Mouse (Mus musculus): ENCODE results near the gene Adprm.
A peak's percentile ranks its signal among the peaks of the same experiment; 100 is the strongest.

Adprm gene

DNA sequence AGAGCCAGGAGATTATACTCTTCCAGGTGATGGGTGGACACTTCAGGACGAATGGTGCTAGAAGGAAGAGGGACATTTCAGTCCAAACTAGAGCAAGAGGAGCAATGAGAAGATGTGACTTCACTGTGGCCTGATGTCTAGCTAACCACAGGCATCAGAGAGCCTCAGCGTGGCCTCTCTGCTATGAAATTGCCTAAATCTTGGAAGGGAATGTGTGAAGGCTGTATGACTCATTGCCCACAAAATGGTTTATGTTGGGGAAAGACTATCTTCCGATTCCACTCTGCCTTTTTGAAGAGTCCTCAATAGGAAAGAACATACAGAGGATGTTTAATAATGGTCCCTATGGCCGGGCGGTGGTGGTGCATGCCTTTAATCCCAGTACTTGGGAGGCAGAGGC, 24.4 kb upstream of the Adprm start:
- no peak for DNase-seq (ENCODE audit: low read depth, low spot score)

DNA sequence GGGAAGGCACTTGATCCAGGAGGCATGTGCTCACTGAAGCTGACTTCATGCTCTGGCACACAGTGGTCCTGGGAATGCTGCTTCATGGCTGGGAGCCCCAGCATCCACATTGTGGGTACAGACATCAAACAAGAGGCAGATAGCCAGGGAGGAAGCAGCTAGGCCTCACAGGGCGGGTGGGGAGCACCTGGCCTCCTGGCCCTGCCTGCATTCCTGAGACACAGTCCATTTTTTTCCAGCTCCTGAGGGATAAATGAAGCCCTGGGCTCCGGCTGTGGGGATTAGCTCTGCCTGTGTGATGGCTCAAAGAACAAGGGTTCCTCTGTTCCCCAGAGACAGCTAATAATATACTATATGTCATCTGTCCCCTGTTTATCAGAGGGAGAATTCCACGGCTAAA, 22.6 kb upstream of the Adprm start:
- no peak for DNase-seq (ENCODE audit: low read depth, low spot score)

DNA sequence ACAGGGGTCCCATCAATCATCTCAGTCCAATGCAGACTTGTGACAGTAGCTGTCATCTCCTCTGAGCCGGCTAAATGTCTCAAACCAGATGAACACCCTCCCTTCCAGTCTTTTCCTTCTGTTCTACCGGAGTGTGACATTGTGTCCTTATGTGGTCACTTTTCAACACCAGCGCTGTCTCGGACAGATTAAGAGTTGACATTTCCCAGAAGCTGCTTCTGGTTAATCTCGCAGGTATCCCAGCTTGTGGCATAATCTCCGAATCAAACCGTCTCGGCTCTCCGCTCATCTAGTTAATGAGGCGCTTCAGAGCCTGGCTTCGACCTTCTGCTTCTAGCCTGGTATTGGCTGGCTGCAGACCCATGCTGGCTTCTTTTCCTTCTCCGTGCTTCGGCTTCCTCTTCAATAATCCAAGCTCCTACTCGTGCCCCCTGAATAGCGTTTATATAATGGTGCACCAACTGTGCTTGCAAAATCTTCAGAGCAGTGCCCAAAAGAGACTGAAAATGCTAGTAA, 20.3 kb upstream of the Adprm start:
- no peak for DNase-seq (ENCODE audit: low read depth, low spot score)

DNA sequence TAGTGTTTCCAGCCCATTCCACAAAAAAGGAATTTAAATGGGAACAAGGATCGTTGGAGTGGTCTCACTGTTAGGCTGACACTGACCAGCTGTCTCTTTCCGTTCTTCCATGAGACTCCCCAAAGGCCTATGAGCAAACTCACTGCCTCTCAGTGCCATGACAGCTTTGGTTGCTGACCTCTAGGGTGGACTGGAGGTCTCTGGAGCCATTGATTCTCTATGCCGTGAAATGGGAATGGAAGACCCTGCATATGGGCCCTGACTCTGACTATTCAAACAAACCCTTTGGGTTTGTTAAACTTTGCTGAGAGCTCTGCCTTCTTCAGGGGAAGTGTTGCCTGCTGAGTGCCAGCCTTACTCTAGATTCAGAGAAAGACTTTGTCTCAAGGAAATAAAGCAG, 15.3 kb upstream of the Adprm start:
- DNase-seq (ENCODE audit: low read depth, low spot score) = no peak

DNA sequence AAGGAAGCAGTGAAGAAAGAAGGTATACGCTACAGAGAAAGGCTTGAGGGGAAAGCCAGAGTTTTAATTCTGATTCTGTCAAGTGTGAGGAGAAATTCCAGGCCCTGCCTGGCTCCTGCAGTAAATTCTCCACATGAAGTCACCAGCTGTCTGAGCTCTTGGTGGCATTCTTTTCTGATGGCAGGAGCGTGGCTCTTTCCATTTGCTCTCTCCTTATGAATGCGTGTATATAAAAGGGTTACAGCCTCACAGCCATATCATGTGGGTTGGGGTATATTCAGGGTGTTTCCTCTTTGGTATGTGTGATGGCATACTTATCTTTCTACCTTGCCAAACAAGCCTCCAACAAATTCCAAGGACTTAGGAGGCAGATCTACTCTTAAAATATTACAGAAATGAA, 10.3 kb upstream of the Adprm start:
- no peak for DNase-seq (ENCODE audit: low read depth, low spot score)

DNA sequence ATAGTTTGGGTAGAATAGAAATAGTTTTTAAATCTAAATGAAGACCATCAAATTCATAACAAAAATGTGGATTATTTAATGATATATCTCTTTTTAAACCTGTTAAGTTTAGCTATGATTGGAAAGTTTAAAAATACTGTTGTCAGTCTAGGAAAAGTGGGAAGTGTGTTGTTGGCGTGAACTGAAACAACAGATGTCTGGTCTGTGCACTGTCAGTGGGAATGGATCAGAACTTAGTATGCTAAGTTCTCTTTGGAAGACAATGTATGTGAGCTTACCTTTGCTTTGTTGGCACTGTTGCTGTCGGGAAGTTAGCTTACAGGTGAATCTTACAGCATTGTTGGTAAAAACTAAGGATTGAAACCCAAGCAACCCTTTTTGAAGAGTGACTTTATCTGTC, 8.9 kb upstream of the Adprm start:
- no peak for DNase-seq (ENCODE audit: low read depth, low spot score)

DNA sequence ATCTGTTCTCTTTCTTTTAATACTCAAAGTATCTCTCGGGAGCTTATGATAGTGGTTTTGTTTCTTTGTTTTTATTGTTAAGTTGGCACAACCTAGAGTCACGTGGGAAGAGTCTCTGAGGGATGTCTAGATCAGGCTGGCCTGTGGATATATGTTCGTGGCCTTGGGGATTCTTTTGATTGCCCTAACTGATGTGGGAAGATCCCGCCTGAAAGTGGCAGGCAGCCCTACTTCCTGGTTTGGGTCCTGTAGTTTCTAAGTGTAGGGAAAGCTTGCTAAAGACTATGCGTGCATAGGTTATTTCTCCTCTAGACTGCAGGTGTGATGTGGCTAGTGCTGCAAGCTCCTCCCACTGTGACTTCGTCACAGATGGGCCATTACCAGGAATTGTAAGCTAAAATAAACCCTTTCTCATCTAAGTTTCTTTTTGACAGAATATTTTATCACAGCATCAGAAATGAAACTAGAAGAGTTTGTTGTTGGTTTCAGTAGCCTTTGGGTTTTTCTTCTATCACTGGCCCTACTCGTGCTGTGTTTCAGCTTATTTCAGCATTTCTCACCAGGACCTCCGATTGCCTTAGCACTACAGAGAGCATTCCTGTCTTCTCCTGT, 2.5 kb upstream of the Adprm start:
- DNase-seq (ENCODE audit: low read depth, low spot score) = no peak

DNA sequence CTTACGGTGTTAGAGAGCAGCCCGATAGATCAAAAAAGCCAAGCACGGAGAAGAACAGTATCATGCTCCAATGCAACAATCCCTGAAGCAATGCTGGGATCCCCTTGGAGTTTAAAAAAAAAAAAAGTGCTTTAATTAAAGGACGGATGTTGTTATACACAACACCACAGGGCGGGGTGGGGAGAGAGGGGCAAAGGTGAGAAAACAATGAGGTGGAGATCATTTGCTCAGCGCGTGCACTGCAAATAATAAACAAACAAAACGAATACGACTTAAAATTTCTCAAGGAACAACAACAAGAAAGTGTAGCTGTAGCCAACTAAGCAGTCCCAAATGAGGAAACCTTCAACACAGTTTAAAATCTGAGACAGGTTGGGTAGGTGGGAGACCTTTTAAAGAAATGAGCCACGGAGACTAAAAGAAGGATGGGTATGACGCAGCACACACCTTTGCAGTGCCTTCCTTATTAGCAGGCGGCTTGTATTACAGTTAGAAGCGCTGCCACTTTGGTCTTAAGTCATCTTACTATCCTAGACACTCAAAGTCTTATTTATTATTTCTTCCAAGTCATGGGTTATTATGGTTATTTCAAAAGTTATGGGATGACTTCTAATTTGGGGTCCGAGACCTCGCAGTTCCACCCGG, 596 bp downstream of the Adprm start:
- no peak for DNase-seq (ENCODE audit: low read depth, low spot score)

DNA sequence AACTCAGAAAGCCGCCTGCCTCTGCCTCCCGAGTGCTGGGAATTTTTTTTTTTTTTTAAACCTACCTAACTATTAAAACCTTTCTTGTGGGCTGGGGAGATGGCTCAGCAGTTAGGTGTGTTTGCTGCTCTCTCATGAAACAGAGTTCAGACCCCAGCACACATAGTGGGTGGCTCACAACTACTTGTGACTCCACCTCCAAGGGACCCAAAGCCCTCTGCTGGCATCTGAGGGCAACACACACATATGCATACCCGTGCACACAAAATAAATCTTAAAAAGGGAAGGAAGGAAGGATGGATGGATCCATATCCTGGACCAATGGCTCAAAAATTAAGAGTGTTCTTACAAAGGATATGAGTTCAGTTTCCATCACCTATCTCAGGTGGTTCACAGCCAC, 3.1 kb downstream of the Adprm start:
- no peak for DNase-seq (ENCODE audit: low read depth, low spot score)

DNA sequence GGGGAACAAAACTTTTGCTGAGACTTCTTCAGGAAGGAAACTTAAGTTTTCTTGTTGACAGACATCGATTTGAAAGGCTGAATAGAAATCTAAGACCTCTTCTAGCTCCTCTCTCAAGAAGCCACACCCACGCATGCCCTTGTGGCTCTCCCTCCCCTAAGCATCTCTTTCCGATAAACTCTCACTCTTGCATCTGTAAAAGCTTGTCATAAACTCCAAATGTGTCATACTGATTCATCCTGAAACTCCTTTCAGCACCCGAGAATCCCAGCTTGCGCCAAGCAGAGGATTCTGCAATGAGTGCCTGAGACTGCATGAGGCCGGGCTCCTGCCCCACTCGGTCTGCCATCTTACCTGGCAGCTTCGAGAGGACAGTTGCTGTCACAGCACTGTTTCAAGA, 3.9 kb downstream of the Adprm start:
- DNase-seq (ENCODE audit: low read depth, low spot score) = no peak

DNA sequence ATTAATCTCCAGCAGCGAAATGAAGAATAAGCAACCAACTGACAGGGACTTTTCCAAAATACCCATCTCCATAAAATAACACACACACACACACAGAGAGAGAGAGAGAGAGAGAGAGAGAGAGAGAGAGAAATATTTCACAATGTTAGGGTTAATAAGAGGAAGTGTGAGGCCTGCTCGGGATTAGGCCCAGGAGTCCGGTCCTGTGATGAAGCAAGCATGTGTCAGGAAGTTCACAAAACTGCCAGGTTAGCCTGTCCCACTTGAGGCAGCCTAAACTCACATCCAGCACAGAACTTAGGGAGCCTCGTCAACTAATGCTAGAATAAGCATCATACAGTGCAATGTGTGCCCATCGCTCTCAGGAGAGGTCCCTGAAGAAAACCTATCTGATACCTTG, 5.2 kb downstream of the Adprm start:
- no peak for DNase-seq (ENCODE audit: low read depth, low spot score)

DNA sequence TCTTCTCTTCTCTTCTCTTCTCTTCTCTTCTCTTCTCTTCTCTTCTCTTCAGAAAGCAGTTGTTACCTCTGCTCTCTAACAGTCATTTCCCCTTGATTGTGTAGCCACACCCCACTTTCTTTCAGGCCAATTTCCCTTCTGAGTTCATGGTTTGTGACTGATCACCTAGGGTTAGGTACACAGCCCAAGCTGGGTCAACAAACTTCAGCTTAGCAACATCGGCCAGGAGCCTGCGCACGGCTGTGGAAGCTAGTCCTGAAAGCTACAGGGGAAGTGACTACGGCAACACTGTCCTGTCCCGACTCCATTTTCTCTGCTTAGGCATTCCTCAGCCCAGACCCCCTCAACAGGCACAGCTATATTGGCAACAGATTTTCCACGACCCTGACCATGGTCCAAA, 7.4 kb downstream of the Adprm start:
- DNase-seq (ENCODE audit: low read depth, low spot score) = no peak

DNA sequence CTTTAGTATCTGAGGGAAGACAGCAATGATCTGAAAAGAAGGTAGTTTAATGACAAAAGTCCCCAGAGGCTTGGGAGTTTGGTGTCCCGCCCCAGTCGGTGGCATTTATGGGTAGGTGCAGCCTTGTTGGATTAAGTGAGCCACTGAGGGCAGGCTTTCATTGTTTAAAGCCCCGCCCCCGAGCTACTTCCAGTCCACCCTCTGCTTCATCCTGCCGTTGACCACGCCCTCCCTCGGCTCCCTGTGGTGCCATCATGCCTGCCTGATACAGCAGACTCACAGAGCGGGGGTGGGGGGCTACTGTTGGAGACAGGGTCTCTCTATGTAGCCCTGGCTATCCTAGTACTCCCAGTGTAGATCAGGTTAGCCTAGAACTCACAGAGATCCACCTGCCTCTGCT, 9.4 kb downstream of the Adprm start:
- no peak for DNase-seq (ENCODE audit: low read depth, low spot score)

DNA sequence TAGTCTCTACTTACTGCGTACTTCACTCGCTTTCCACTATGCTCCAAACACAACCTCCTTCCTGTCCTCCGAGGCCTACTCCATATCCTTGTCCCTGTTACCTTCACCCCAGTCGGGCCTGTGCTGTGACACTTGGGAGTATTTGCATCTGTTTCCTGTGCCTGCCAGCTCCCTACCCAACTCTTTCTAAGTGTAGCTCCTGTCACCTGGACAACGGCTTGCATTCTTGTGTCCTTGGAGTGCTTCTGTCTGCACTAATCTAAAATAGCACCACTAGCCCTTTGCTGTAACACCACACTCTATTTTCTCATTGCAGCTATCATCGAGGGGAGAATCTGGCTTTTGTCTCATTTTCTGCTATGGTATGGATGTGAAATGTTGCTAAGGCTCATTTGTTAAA, 11.9 kb downstream of the Adprm start:
- DNase-seq (ENCODE audit: low read depth, low spot score) = no peak

DNA sequence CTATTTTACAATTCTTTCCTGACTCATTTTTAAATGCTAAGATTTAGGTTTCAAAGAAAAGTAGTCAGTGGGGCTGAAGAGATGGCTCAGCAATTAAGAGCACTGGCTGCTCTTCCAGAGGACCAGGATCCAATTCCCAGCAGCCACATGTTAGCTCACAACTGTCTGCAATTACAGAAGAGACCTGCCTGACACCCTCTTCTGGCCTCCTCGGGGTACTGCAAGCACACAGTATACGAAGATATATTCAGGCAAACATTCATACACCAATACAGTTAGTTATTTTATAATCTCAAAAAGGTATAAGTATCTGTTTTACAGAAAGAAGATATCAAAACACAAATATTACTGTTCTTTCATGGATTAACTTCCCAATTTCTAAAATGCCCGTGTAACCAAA, 12.6 kb downstream of the Adprm start:
- DNase-seq (ENCODE audit: low read depth, low spot score) = no peak

DNA sequence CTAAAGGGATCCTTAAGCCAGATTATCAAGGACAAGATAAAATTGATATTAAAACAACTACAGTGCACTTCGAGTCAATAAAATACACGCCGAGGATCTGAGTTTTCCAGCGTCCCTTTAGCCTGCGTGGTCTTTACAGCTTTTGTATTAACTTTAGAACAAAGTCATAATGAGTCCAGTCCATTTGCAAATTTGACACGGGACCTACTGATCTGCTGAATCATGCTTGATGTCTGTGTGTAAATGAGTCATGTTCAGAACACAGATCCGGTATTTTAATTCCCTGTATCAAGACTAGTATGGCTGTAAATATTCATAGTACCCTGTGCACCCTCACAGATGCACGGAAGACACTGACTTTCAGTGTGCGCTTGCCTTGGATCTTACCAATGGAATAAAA, 15.5 kb downstream of the Adprm start:
- no peak for DNase-seq (ENCODE audit: low read depth, low spot score)

DNA sequence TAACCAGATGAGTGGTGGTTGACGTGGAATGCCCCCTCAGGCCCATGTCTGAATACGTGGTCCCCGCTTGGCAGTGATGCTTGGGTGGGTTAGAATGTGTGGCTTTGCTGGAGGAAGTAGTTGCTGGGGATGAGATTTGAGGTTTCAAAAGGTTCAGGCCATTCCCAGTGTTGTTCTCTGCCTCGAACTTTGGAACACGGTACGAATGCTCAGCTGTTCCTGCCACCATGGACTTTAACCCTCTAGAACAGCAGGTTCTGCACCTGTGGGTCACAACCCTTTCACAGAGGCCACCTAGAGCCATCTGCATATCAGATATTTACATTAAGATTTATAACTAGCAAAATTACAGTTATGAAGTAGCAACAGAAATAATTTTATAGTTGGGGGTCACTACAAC, 16.2 kb downstream of the Adprm start:
- no peak for DNase-seq (ENCODE audit: low read depth, low spot score)

DNA sequence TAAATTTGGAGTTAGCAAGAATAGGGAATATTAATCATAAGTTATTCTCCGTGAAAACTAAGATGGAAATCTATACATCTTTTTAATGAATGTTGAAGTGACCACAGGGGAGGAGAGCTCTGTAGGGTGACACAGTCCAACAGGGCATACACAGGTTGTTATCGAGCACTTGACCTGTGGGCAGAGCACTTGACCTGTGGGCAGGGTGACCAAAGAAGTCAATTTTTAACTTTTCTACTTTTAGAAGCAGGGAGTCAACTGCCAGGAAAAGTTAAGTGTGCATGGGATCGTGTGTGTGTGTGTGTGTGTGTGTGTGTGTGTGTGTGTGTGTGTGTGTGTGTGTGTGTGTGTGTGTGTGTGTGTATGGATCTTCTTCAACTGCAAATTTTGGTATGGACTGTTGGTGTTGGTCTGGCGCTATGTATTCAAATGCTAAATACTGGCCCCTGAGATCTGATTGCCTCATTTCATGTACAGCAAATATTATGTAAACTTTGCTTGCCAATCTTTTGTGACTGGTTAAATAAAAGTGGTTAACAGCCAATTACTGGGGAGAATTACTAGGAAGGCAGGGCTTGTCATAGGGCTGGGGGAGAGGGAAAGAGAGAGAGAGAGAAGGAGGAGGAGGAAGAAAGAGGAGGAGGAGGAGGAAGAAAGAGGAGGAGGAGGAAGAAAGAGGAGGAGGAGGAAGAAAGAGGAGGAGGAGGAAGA, 17.5 kb downstream of the Adprm start:
- no peak for DNase-seq (ENCODE audit: low read depth, low spot score)

DNA sequence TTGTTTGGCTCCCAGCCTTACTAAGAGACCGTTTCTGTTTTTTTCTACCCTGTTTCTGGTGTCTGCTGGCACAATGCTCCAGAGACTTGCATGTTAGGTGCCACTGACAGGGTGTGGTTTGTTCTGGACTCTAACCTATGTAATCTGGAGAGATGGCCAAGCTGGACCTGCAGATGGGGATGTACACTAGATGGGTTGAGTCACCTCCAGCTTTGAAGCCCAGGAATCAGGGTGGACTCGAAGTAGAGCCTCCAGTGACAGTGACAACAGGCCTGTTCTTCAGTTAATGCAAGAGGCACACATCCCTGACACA, 20.8 kb downstream of the Adprm start:
- no peak for DNase-seq (ENCODE audit: low read depth, low spot score)

DNA sequence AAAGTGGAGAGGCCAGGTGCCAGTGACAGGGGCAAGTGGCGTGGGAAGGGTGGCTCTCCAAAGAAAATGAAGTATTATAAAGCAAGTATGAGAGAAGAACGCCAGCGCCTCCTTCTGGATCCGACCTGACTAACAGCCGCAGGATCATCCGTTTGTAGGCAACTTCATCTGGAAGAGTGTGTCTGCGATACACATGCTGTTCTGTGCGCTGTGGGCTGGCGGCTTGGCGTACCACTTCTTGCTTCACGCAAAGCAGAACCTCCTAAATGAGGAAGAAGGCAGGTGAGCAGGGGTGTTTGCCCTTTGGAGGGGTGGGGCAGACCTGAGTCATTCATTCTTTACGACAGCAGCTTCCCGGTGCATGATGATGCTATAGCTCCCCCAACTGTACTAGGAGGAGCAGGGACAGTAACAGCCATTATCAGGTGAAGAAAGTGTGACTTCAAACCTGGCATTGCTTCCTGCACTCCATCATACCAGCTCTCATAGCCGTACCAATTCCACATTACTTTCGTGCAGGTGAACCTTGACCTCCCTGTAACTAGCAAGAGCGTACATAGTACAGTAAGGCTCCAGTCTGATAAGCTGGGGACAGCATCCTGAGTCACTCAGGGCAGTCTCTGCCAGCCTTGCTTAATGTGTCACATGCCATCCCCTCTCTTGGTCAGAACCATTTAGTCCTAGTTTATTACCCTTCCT, 21.3 kb downstream of the Adprm start:
- no peak for DNase-seq (ENCODE audit: low read depth, low spot score)

DNA sequence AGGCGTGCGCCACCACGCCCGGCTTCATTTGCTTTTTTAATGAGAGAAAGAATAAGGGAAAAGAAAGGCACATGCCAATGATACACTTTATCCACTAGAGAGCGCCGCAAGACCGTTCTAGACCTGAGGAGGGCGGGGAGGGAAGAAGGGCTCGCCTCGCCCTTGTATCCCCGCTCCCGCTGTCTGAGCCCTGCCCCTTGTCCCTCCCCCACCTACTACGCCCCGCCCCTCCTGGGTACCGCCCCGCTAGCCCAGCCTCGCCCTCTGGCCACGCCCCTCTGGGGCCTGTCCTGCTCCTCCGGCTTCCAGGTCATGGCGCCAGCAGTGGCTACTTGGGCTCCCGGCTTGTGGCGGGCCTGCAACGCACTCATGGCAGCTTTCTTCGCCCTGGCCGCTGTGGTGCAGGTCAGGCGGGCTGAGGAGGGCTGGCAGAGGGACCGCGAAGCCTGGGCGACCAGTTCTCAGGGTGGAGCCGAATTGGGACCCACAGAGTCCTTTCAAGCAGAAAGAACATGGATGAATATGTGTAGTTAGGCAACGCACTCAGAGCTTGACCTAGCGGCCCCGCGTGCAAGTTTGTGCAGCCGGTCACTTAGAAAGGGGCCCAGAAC, 27.4 kb downstream of the Adprm start, which contains the start of gene Tmem220:
Gene Tmem220 (plus strand): TSS at position 288 of the 611 bp plus-strand sequence.
- peak; percentile 92 for DNase-seq (ENCODE audit: low read depth, low spot score)

DNA sequence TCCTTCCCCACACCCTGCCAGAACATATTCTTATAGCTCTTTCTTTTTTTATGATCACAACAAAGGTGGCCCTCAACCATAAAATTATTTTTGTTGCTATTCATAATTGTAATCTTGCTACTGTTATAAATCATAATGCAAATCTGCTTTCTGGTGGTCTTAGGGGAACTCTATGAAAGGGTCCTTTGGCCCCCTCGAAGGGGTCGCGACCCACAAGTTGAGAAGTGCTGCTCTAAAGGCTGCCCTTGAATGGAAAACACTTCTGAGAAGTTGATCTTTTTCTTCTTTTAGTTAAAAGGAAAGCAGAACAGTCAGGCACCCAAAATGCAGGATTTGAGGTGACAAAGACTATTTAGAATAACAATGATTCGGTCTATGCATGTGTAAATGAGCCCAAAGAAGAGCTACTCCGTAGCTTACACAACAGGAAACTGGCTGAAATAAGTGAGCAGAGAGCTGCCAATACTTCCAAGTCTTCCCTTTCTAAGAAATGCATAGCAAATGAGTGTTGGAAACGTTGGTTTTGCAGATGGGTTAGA, 28.5 kb downstream of the Adprm start:
- no peak for DNase-seq (ENCODE audit: low read depth, low spot score)

All from retina, adult 2 months (tissue).